Mouse (Mus musculus): Measurements from ENCODE around the gene Cabp7.
"Not testable (repeated sequence)": the region's sequence is repeated elsewhere in the genome, so short reads cannot be mapped to it uniquely, and the experiment has no call there.

Cabp7 gene

DNA sequence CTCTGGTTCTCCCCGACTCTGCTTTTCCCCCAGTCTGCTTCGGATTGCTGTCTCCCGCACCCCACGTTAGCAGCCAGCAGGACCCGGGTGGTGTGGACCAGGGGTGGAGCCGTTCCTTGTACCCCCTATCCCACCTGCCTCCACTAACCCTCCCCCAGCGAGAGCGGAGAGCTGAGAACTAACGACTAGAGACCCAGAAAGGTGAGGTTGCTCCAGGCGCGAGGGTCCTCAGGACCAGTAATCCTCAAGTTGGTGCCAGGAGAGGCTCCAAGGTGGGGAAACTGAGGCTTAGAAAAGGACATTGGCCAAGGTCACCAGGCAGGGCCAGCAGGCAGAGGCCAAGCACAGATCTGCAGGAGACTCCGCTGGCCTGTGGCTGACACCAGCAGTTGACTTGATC, 707 bp upstream of the Cabp7 start:
- no peak for DNase-seq (ENCODE audit: low read depth, low spot score)

- no peak for DNase-seq (ENCODE audit: low read depth, low spot score)
These were observed 609 bp downstream of the Cabp7 start for GRCm38 (mm10) chr11:4745969-4746368.

DNA sequence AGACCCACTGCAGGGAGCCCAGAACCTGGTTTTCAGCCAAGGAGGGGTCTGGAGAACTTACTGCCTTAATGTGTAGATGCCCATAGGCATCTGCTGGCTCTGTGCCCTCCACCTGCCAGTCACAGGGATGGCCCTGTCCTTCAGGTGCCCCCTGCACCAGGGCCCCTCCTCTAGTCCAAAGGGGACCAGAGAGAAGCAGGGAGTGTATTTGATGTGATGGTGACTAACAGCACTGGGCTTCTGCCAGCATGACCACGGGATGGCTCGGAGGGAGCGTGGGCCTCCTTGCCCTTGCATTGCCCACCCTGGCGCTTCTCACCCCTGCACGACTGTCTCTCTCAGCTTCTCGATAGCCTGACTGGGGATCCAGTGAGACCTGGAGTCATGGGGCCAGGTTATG, 1.9 kb downstream of the Cabp7 start:
- no peak for DNase-seq (ENCODE audit: low read depth, low spot score)

- DNase-seq (ENCODE audit: low read depth, low spot score) = no peak
These were observed 5.8 kb downstream of the Cabp7 start for GRCm38 (mm10) chr11:4740785-4741184.

DNA sequence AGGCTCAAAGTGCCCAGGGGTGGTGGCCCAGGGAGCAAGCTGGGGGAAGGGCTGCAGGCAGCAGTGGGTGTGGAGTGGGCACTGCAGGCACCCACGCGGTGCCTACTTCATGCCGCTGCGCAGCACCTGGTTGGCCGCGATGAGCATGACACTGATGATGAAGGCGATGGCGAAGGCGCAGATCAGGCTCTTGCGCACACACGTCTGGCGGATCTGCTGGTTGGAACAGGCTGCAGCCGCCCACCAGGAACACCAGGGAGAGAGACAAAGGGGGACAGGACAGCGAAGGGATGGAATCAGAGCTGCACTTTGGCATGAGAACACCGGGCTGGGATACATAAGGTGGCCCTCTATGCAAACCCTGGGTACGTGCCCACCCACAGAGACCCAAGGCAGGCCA, 7.9 kb downstream of the Cabp7 start:
- DNase-seq (ENCODE audit: low read depth, low spot score) = no peak

DNA sequence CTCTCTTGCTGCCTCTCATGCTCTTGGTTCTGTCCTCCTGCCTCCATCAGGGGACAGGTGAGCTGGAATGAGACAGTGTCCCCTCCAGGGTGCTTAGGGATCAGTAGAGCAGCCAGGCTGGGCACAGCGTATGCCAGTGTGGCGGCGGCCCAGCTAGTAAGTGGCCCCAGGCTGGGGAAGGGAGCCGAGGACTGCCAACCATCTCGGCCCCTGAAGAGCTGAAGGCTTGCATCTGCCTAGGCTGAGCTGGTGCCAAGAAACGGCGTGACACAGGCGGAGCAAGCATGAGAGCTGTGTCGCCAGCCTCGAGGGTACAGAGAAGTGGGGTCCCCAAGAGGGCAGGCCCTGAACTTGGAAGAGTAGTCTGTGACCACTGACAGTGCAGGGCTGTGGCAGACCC, 8.9 kb downstream of the Cabp7 start:
- DNase-seq (ENCODE audit: low read depth, low spot score) = no peak

DNA sequence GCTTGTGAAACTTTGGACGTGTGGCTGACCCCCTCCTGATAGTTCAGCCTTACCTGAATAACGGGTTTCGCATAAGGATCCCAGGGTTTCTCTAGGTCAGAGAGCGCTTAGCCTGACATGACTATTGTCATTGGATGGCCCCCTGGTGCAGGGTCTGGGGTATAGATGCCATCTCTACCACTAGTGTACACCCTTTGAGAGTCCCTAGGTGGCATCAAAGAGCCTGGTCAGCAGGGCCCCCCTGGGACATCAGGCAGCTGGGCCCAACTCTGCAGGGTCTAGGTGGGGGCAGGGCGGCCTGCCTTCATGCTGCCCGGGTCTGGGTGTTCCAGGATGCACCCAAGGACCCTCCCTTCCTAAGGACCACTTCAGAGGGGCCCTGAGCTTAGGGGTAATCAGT, 10.2 kb downstream of the Cabp7 start:
- no peak for DNase-seq (ENCODE audit: low read depth, low spot score)

DNA sequence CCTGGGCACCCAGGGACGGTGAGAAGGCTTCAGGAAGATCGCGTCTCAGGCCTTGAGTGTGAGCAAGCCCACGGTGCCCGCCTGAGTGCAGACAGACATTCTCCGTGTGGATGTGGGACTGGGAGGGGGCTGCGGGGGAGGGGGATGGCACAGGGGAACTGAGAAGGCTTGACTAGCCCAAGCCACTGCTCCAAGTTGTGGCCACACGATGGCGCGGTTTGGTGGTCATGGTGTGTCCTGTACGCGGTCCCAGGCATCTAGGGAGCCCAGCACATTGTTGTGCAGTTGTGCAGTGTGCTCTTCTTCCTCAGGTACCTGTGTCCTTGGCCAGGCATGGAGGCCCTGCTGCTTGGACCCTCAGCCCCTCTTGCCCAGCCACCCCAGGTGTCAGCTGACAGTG, 12.4 kb downstream of the Cabp7 start:
- DNase-seq (ENCODE audit: low read depth, low spot score) = no peak

DNA sequence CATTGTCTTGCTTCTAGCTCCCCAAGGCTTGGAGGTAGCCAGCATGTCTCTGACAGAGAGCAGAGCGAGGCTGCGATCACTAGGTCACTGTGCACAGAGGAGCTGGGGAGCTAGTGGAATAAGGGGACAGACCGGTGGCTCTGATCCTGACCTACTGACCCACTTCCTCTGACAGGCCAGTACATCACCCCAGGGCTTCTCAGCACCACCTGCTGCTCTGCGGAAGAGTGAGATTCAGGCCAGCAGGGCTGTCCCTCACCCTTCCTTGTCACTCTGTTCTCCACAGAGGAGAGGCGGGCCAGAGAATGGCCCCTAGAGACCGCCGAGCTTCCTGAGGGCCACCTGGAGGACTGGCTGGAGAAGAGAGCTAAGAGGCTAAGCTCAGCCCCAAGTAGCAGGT, 14.8 kb downstream of the Cabp7 start:
- no peak for DNase-seq (ENCODE audit: low read depth, low spot score)

- DNase-seq (ENCODE audit: low read depth, low spot score) = no peak
These were observed 15.7 kb downstream of the Cabp7 start for GRCm38 (mm10) chr11:4730913-4731312.

DNA sequence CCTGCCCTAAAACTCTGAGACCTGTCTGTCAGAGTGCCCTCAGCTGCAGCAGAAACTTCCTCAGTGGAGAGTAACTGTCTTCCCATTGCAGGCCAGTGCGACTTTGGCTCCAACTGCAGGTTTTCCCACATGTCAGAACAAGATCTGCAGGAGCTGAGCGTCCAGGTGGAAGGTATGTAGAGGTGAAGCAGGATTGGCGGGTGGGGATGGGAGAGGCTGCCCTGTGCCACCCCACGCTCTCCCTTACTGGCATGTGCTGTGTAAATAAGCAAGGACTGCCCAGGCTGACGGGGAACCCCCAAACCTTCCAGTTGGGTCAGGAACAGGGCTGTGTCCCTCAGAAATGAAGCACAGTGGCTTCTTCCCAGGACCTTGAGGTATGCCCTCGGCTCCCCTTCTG, 16.5 kb downstream of the Cabp7 start:
- no peak for DNase-seq (ENCODE audit: low read depth, low spot score)

GRCm38 (mm10) chr11:4729603-4730002, 17.0 kb downstream of the Cabp7 start:
- DNase-seq (ENCODE audit: low read depth, low spot score) = no peak

- DNase-seq (ENCODE audit: low read depth, low spot score) = no peak
These were observed 24.9 kb downstream of the Cabp7 start for GRCm38 (mm10) chr11:4721728-4722127.

DNA sequence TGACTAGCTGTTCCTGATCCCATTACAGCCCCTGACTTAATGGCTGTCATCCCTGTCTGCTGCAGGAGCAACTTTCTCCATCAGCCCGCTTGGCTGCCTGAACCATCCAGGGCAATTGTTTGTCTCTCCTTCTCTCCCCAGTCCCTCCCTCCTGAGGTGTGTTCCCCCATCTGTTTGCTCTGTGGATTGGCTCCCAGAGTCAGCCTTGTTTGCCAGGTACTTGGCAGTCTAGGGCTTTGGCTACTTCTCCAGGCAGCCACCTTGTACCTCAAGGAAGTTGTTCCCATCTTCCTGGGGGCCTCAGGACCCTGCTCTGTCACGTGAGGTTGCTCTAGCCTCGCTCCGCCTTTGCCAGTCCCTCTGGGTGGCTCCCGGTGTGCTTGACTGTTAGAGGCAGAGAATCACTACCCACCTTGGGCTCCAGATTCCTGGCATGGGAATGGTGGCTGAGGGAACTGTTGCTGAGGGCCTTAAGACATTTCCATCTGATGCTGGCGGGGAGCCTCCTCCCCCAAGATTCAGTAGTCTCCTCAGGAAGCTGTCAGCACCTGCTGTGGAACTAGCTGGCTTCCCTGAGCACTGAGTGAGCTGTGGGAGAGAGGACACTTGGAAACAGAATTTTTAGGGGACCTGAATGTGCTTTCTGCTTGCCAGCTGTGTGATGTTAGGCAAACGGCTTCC, 25.5 kb downstream of the Cabp7 start:
- no peak for DNase-seq (ENCODE audit: low read depth, low spot score)

GRCm38 (mm10) chr11:4720393-4720792, 26.2 kb downstream of the Cabp7 start:
- no peak for DNase-seq (ENCODE audit: low read depth, low spot score)

GRCm38 (mm10) chr11:4719961-4720360, 26.6 kb downstream of the Cabp7 start:
- no peak for DNase-seq (ENCODE audit: low read depth, low spot score)

GRCm38 (mm10) chr11:4718548-4718947, 28.0 kb downstream of the Cabp7 start:
- no peak for DNase-seq (ENCODE audit: low read depth, low spot score)

- no peak for DNase-seq (ENCODE audit: low read depth, low spot score)
These were observed 29.9 kb downstream of the Cabp7 start for GRCm38 (mm10) chr11:4716530-4717236.

DNA sequence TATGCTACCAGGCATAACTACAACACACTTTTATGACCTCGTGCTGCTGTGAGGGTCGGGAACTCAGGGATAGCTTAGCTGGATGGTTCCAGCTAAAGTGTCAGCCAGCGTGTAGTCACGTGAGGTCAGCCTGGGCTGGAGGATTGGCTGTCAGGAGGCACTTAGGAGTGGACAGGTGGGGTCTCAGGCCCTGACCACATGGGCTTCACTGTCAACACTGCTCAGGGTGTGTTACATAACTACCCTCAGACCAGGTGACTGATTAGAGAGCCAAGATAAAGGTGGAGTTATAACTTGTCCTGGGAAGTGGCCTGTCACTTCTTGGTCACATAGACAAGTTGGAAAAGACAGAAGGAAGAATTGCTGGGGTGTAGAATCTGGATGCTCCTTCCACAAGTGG, 31.0 kb downstream of the Cabp7 start:
- DNase-seq (ENCODE audit: low read depth, low spot score) = no peak

DNA sequence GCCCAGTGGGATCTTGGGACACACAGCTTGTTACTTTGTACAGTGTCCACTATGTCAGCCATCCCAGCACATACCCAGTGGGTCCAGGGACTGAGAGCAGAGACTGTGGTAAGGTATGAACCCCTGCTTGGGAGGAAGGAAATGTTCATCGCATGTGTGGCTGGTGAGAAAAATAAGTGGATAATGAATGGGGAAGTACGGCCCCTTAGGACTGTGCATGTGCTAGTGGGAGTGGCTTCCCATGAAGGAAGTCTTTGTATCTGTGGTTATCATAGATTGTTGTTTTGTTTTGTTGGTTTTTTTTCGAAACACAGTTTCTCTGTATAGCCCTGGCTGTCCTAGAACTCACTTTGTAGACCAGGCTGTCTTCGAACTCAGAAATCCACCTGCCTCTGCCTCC, 31.9 kb downstream of the Cabp7 start:
- DNase-seq (ENCODE audit: low read depth, low spot score) = no peak

DNA sequence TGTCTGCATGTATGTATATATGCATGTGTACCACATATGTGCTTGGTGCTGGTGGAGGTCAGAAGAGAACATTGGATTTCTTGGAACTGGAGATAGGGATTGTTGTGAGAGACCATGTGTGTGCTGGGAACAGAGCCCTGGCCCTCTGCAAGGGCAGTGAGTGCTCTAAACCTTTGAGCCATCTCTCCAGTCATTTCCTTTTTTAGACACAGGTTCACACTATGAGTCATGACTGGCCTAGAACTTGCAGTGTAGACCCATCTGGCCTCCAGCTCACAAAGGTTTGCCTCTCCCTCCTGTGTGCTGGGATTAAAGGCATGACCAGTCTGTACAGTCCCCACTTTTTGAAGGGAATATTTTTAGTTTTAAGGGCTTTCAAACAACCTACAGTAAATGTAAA, 33.8 kb downstream of the Cabp7 start:
- no peak for DNase-seq (ENCODE audit: low read depth, low spot score)

GRCm38 (mm10) chr11:4710188-4710587, 36.4 kb downstream of the Cabp7 start:
- not testable (repeated sequence) for DNase-seq (ENCODE audit: low read depth, low spot score)

DNA sequence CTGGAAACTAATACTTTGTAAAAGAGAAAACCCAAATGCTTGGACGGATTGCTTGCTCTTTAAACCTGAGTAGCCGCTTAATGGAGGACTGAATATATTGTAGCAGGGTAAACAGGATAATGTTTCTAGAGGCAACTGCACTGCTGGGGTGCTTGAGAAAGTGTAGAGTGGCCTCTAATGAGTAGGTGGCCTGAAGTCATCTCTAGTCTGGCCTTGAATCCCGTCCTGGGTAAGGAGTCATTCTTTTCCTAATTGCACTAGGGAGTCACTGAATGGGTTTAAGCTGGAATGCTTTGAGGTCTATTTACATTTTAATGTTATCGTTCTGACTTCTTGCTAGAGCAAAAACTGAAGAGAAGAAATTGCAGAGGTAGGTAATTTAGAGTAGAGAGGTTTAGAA, 41.4 kb downstream of the Cabp7 start:
- no peak for DNase-seq (ENCODE audit: low read depth, low spot score)

All from retina, postnatal 7 days (tissue).